Mouse (Mus musculus) lung, adult 18-20 months (tissue): Measurements from ENCODE around the gene Gm44503.

Experiments
- DNase-seq, 2 experiments: peaks; one replicate each; pipeline ENCODE4 v3.0.0; 2022; ENCODE audit warnings: mixed read lengths in 2 of 2

Gm44503 gene

GRCm38 (mm10) chr9:73031421-73031820 is 72.8 kb downstream of the Gm44503 start:
- no peak for DNase-seq

DNA sequence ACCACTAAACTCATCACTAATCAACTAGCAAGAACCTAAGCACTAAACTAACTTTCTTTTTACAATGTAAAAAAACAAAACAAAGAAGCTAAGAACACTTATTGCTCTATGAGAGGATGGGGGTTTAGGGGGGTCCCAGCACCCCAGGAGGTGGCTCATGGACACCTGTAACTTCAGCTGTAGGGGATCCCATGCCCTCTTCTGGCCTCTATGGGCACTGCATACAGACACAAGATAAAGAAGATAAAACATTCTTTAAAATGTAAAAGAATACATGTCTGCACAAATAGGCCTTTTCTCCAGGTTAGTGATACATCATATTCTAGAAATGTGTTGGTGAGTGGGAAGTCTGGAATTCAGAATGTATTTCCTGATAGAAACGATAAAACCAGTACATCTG is 74.8 kb downstream of the Gm44503 start:
- no peak for DNase-seq

- DNase-seq = peak; percentile 91
Measured at GRCm38 (mm10) chr9:73039222-73039945, 80.7 kb downstream of the Gm44503 start.

DNA sequence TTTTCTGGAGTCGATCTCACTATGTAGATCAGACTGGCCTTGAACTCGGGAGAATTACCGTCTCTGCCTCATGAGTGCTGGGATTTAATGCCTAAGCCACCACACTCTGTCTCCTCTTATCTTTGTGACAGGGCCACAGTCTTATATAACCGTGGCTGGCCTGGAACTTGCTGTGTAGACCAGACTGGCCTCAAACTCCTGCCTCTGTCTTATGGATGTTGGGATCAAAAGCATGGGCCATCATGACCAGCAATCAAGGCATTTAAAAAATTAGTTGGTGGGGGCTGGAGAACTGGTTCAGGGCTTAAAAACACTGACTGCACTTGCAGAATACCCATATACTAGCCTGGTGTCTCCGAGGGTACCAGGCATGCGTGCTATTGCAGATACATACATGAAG is 81.4 kb downstream of the Gm44503 start, which contains the start of gene Pigb:
TSS of gene Pigb (minus strand) at position 299 of the 400 bp plus-strand sequence.
- no peak for DNase-seq

- peak; percentile 83 to 89 for DNase-seq
Measured at GRCm38 (mm10) chr9:73044146-73045079, 85.8 kb downstream of the Gm44503 start, which contains the start of gene Rab27a. TSS of gene Rab27a (plus strand) at chr9:73044854.

DNA sequence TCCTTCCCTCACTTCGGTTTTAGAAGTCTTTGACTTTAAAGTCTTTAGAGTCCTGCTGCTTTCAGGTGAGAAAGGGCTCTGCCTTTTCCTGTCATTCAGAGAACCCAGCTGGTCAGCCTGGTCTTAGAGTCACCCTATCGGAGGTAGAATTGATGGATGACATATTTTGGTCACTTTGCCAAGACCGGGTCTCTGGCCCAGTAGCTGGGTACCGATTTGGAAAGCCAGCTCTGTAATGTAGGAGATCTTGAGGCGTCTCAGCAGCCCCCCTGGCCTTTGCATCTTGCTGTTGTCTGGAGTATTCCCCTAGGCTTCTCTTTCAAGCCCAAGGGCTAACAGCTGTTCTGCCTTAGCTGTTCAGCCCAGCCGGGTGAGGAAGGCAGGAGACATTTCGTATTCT is 86.6 kb downstream of the Gm44503 start:
- no peak for DNase-seq

DNA sequence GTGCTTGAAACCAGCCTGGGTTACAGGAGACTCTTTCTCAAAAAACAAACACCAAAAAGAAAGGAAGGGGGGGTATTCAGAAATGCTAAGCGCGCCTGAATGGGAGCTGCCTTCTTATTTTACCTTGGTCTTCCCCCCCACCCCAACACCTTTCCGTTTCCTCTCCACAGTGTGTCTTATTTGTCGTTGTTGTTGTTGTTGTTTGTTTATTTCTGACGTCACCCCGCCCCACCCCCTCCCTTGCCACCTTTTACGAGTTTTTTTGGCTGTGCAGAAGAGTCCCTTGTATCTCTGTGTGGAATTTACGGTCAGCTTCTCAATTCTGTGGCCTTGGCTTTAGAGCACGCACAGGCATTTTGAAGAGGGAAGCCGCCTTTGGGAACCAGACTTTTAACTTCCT is 87.1 kb downstream of the Gm44503 start:
- DNase-seq = no peak

DNA sequence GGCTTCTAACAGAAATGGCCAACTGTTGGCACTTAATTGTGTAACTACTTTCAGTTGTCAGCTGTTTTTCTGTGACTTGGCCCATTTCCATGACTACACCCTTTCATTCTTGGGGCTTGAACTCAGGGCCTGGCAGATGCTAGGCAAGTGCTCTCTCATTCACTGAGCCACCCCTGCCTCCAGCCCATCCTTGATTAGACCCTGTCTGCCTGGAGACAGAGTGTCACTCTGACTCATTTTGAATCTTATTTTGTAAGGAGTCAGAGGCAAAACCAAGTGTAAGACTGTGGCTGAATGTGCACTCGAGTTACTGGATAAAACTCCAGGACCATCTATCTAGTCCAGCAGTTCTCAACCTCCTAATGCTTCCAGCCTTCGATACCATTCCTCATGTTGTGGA is 89.3 kb downstream of the Gm44503 start:
- DNase-seq = no peak

DNA sequence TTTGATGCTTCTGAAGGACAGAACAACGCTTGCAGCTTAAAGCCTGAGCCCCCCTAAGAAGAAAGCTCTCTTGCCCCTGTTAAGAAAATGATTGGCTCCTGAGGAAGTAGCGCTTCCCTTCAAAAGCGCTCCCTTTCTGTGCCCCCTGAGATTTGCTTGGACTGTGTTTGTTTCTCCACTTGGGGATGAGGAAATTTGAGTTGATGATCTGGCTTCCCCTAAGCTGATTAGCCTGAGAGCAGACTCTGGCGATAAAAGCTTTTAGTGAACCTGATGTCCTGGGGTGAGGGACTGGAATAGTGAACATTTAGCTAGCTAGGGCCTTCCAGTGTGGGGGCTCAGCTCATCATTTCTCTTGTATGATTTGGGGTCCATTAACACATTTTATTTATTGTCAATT is 90.3 kb downstream of the Gm44503 start:
- DNase-seq = no peak

GRCm38 (mm10) chr9:73049833-73050232 is 91.2 kb downstream of the Gm44503 start:
- DNase-seq = no peak

DNA sequence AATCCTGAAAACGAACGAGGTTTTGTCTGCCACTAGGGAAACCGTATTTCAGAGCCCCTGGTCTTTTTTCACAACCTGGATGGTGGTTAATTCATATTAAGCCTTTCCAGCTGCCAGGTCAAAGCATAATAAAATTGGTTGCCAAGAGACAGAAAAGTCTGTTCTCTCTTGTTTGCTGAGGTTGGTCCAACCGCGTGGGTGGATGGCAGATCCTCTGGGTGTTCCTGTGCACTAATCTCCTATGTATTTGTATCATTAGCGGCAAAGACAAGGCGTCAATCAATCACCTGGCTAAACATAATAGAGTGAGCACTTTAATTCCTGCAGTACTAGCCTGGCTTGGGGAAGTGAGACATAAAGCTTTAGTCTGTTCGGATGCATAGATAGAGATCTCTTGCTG is 92.0 kb downstream of the Gm44503 start:
- no peak for DNase-seq

DNA sequence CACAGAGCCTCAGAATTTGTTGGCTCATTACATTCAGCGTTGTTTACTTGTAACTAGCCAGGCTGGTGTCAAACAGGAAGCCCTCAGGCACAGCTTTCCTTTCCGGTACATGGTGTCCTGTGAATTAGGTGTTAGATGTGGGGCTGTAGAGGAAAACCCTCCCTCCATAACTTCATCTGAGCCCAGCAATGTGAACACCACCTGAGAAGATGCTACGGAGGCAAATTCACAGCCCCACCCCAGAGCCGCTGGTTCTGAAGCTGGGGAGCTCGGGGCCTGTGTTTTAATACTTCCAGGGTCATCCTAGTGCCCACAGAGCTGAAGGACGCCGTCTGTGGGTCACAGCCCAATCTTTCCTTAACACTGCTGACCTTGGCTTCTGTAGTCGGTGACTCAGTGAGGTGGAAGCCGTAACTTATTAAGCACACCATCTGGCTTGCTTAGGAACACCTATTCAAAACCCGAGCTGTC is 96.8 kb downstream of the Gm44503 start:
- DNase-seq = peak; percentile 32 to 58

DNA sequence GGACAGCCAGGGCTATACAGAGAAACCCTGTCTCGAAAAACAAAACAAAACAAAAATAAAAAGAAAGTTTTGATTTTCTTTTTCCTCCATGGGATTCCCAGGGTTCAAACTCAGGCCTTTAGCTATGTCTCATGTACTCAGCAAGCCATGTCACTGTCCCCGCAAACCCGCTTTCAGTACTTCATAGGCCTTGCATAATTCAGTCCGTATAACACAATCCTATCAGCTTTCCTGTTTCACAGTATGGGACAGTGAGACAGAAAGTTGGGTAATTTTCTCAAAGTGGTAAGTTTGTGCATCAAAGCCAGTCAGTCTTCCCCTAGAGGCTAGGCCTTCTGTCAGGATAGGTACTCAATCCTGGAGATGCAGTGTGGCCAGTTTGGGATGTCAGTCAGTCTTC is 100.6 kb downstream of the Gm44503 start:
- DNase-seq = no peak

DNA sequence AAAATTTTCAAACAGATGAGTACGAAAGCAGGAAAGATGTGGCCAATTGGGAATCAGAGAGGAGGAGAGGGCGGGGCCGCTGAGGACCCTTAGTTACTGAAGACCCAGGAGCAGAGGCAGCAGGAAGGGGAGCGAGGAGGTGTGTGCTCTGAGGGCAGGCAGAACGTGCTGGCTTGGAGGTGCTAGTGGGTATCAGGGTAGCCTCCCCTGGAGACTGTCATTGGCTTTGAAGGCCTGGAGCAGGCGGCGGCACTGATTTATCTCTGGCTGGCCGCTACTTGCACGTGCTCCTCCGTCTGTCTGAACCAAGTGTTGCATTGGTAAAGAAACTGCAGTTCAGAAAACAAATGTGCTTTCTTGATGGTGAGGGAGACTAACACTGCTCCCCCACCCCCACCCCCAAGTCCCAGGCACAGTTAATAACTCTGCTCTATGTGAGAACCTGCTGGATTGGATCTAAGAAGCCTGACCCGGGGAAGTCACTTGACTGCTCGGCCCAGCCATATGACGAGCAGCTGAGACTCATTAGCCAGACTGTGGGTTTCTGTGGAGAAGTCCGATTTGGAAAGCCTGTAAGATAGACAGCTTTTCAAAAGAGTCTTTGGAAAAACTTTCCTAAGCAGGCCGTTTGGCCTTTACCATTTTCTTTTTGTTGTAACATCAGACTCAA is 105.1 kb downstream of the Gm44503 start:
- DNase-seq = no peak
